Mouse (Mus musculus) myocyte (in vitro differentiated cells): ENCODE measurements around the gene Hcn2.

ENCODE experiments used
- CEBPB ChIP-seq: IDR thresholded peaks from 2 replicates; pipeline ENCODE4 v1.6.1; 2011; ENCODE audit warnings: mild to moderate bottlenecking, moderate library complexity; ENCODE audit not compliant: poor library complexity, insufficient read depth, severe bottlenecking
- E2F4 ChIP-seq: IDR thresholded peaks from one replicate; pipeline ENCODE4 v1.6.1; 2011; ENCODE audit warnings: mild to moderate bottlenecking, control low read depth, moderate library complexity; ENCODE audit not compliant: insufficient read depth
- MYOD1 ChIP-seq, 3 experiments: IDR thresholded peaks; one replicate each; pipeline ENCODE4 v1.6.1; 2011; ENCODE audit warnings: control low read depth in 2 of 3, low read depth in 2 of 3, mild to moderate bottlenecking in 2 of 3, moderate library complexity in 1 of 3; ENCODE audit not compliant: insufficient read length in 2 of 3, control insufficient read depth in 1 of 3
- POLR2A ChIP-seq: IDR thresholded peaks from one replicate; pipeline ENCODE4 v1.6.1; 2011; ENCODE audit warnings: low read depth, mild to moderate bottlenecking, control low read depth, moderate library complexity; ENCODE audit not compliant: insufficient read length
- POLR2AphosphoS2 ChIP-seq: IDR thresholded peaks from one replicate; pipeline ENCODE4 v1.6.1; 2011; ENCODE audit warnings: low read depth, control low read depth; ENCODE audit not compliant: insufficient read length
- REST ChIP-seq: IDR thresholded peaks from one replicate; pipeline ENCODE4 v1.6.1; 2011; ENCODE audit warnings: mild to moderate bottlenecking, control low read depth, moderate library complexity; ENCODE audit not compliant: insufficient read depth, insufficient read length
- SRF ChIP-seq: IDR thresholded peaks from one replicate; pipeline ENCODE4 v1.6.1; 2011; ENCODE audit warnings: low read depth; ENCODE audit not compliant: control insufficient read depth, insufficient read length
- USF1 ChIP-seq: IDR thresholded peaks from one replicate; pipeline ENCODE4 v1.6.1; 2011; ENCODE audit warnings: low read depth, mild to moderate bottlenecking, control low read depth, moderate library complexity

- no peak for TF ChIP-seq E2F4
- no peak for TF ChIP-seq POLR2A
- no peak for TF ChIP-seq REST
- TF ChIP-seq USF1, result no peak
- TF ChIP-seq POLR2AphosphoS2, result no peak
- no peak for TF ChIP-seq CEBPB
- no peak for TF ChIP-seq SRF
- TF ChIP-seq MYOD1 (IDR thresholded peaks at IDR 0.05; ENCODE audit: control insufficient read depth in 1 of 3, insufficient read length in 2 of 3, low read depth in 2 of 3), result no peak
Measured at GRCm38 (mm10) chr10:79765228-79765745, 48.9 kb downstream of the Hcn2 start.
